Mouse (Mus musculus): ENCODE results near the gene Ybx2.

Gene Ybx2

GRCm38 (mm10) chr11:69920266-69921031 lies 15.1 kb upstream of the Ybx2 start:
- POLR2A ChIA-PET = interaction anchor here (0.6 to 14.2 kb wide), 162 partner anchors 8 to 853 kb away, joined by 3 to 353 read pairs (median 6); partner anchors contain the start of genes Nlgn2 (in 4 of the 4), Tmem256 (in 4 of the 4), Ybx2 (in 4 of the 4) and 2810408A11Rik (in 3 of the 4)
- CTCF ChIA-PET = interaction anchor here (0.5 to 5.3 kb wide), 18 partner anchors 12 to 709 kb away, joined by 3 to 40 read pairs (median 4); partner anchors contain the start of genes Slc2a4 (in 2 of the 4), Ybx2 (in 2 of the 4), Acadvl (in 1 of the 4) and Tmem95 (in 1 of the 4)

- ChIA-PET POLR2A (interaction anchor here (0.5 to 14.2 kb wide), 198 partner anchors 8 to 857 kb away, joined by 3 to 353 read pairs (median 5); partner anchors contain the start of genes Nlgn2 (in 4 of the 4), Tmem256 (in 4 of the 4), Ybx2 (in 4 of the 4) and 2810408A11Rik (in 3 of the 4)), CTCF (interaction anchor here (0.6 to 5.3 kb wide), 31 partner anchors 11 to 1848 kb away, joined by 3 to 40 read pairs (median 3); partner anchors contain the start of genes Slc2a4 (in 2 of the 4), Tmem95 (in 2 of the 4), Ybx2 (in 2 of the 4) and Acadvl (in 1 of the 4))
These were observed 14.2 kb upstream of the Ybx2 start, which contains the start of gene Eif5a for GRCm38 (mm10) chr11:69921114-69922011. Gene Eif5a, minus strand, starts transcription at chr11:69921958.

- ChIA-PET POLR2A (interaction anchor here (0.6 to 14.2 kb wide), 124 partner anchors 9 to 849 kb away, joined by 3 to 353 read pairs (median 7); partner anchors contain the start of genes Ybx2 (in 4 of the 4), 2810408A11Rik (in 3 of the 4), Ctdnep1 (in 3 of the 4) and Dvl2 (in 3 of the 4)), CTCF (interaction anchor here (0.6 to 5.3 kb wide), 18 partner anchors 12 to 1848 kb away, joined by 3 to 40 read pairs (median 4); partner anchors contain the start of genes Slc2a4 (in 2 of the 4), Ybx2 (in 2 of the 4), Kctd11 (in 1 of the 4) and Tmem95 (in 1 of the 4))
These were observed 13.4 kb upstream of the Ybx2 start for GRCm38 (mm10) chr11:69922012-69922756.

- ChIA-PET CTCF (interaction anchor here in 3 of 4 experiments (0.7 to 5.3 kb wide), 6 partner anchors 11 to 191 kb away, joined by 5 to 40 read pairs (median 6); partner anchors contain the start of genes Slc2a4 (in 1 of the 3), Tmem95 (in 1 of the 3) and Ybx2 (in 1 of the 3)), POLR2A (interaction anchor here in 3 of 4 experiments (1.2 to 14.2 kb wide), 17 partner anchors 13 to 200 kb away, joined by 3 to 353 read pairs (median 18); partner anchors contain the start of genes Slc2a4 (in 3 of the 3), 2810408A11Rik (in 2 of the 3), Neurl4 (in 2 of the 3) and Tmem95 (in 2 of the 3))
These were observed 12.8 kb upstream of the Ybx2 start for GRCm38 (mm10) chr11:69922796-69923195.

- CTCF ChIA-PET = interaction anchor here in 3 of 4 experiments (0.6 to 1.1 kb wide), 5 partner anchors 21 to 583 kb away, joined by 3 to 6 read pairs (median 3); partner anchors contain the start of gene Slc2a4 (in 2 of the 3)
These were observed 8.1 kb upstream of the Ybx2 start for GRCm38 (mm10) chr11:69927501-69927900.

GRCm38 (mm10) chr11:69929712-69930111 lies 5.9 kb upstream of the Ybx2 start:
- POLR2A ChIA-PET = no interaction called here
- CTCF ChIA-PET = interaction anchor here in 1 of 4 experiments (0.6 kb wide), 1 partner anchor 576 kb away, joined by 8 read pairs; no protein-coding TSS in a partner anchor

More at GRCm38 (mm10) chr11:69927501-69927900, 8.1 kb upstream of the Ybx2 start:
- POLR2A ChIA-PET = interaction anchor here in 2 of 4 experiments (0.6 to 1.8 kb wide), 4 partner anchors 12 to 94 kb away, joined by 3 to 9 read pairs (median 4); no protein-coding TSS in a partner anchor

- ChIA-PET CTCF (interaction anchor here in 3 of 4 experiments (0.6 to 11.3 kb wide), 3 partner anchors 18 to 576 kb away, joined by 6 to 378 read pairs (median 8); partner anchors contain the start of gene Slc2a4 (in 1 of the 3)), POLR2A (interaction anchor here in 2 of 4 experiments (0.7 to 19.7 kb wide), 4 partner anchors 9 to 79 kb away, joined by 3 to 350 read pairs (median 6); partner anchors contain the start of genes Eif5a (in 2 of the 2), Gps2 (in 1 of the 2) and Slc2a4 (in 1 of the 2))
These were observed 5.4 kb upstream of the Ybx2 start for GRCm38 (mm10) chr11:69930176-69930575.

GRCm38 (mm10) chr11:69930967-69931537 lies 4.5 kb upstream of the Ybx2 start:
- ChIA-PET CTCF (interaction anchor here (1.1 to 11.3 kb wide), 6 partner anchors 18 to 48 kb away, joined by 3 to 378 read pairs (median 4); partner anchors contain the start of gene Slc2a4 (in 2 of the 4)), POLR2A (interaction anchor here in 3 of 4 experiments (0.6 to 19.7 kb wide), 9 partner anchors 10 to 172 kb away, joined by 3 to 350 read pairs (median 3); partner anchors contain the start of genes Eif5a (in 2 of the 3), Dvl2 (in 1 of the 3), Gps2 (in 1 of the 3) and Slc2a4 (in 1 of the 3))

GRCm38 (mm10) chr11:69931769-69932168 lies 3.8 kb upstream of the Ybx2 start:
- CTCF ChIA-PET = interaction anchor here (0.8 to 11.3 kb wide), 10 partner anchors 17 to 68 kb away, joined by 3 to 378 read pairs (median 4); partner anchors contain the start of genes Slc2a4 (in 2 of the 4), 2810408A11Rik (in 1 of the 4), Dvl2 (in 1 of the 4) and Neurl4 (in 1 of the 4)
- POLR2A ChIA-PET = interaction anchor here in 2 of 4 experiments (0.5 to 19.7 kb wide), 9 partner anchors 11 to 487 kb away, joined by 3 to 350 read pairs (median 3); partner anchors contain the start of genes Eif5a (in 2 of the 2), Dvl2 (in 1 of the 2), Gps2 (in 1 of the 2) and Slc2a4 (in 1 of the 2)

- ChIA-PET POLR2A (interaction anchor here in 2 of 4 experiments (0.5 to 19.7 kb wide), 9 partner anchors 10 to 487 kb away, joined by 3 to 350 read pairs (median 8); partner anchors contain the start of genes Eif5a (in 2 of the 2), Slc2a4 (in 2 of the 2), Dvl2 (in 1 of the 2) and Gps2 (in 1 of the 2)), CTCF (interaction anchor here in 3 of 4 experiments (0.7 to 11.3 kb wide), 9 partner anchors 10 to 68 kb away, joined by 3 to 378 read pairs (median 5); partner anchors contain the start of genes Slc2a4 (in 2 of the 3), 2810408A11Rik (in 1 of the 3), Dvl2 (in 1 of the 3) and Eif5a (in 1 of the 3))
These were observed 3.3 kb upstream of the Ybx2 start for GRCm38 (mm10) chr11:69932254-69932653.

GRCm38 (mm10) chr11:69933066-69933465 lies 2.5 kb upstream of the Ybx2 start:
- POLR2A ChIA-PET = interaction anchor here (0.6 to 19.7 kb wide), 10 partner anchors 11 to 280 kb away, joined by 3 to 350 read pairs (median 16); partner anchors contain the start of genes Eif5a (in 4 of the 4), Slc2a4 (in 2 of the 4), Cldn7 (in 1 of the 4) and Gps2 (in 1 of the 4)

GRCm38 (mm10) chr11:69934169-69934568 lies 1.4 kb upstream of the Ybx2 start:
- POLR2A ChIA-PET = interaction anchor here (0.5 to 19.7 kb wide), 46 partner anchors 12 to 279 kb away, joined by 3 to 350 read pairs (median 4); partner anchors contain the start of genes Eif5a (in 4 of the 4), Slc2a4 (in 3 of the 4), Ctdnep1 (in 2 of the 4) and 2810408A11Rik (in 1 of the 4)

More at GRCm38 (mm10) chr11:69933066-69933465, 2.5 kb upstream of the Ybx2 start:
- CTCF ChIA-PET = interaction anchor here (0.6 to 11.3 kb wide), 33 partner anchors 7 to 405 kb away, joined by 3 to 378 read pairs (median 5); partner anchors contain the start of genes Slc2a4 (in 4 of the 4), Eif5a (in 2 of the 4), Tmem95 (in 2 of the 4) and Acadvl (in 1 of the 4)

GRCm38 (mm10) chr11:69934681-69935080 lies 915 bp upstream of the Ybx2 start:
- ChIA-PET POLR2A (interaction anchor here (0.7 to 19.7 kb wide), 52 partner anchors 11 to 278 kb away, joined by 3 to 350 read pairs (median 4); partner anchors contain the start of genes Eif5a (in 4 of the 4), Slc2a4 (in 3 of the 4), Ctdnep1 (in 2 of the 4) and Dvl2 (in 2 of the 4)), CTCF (interaction anchor here (0.5 to 11.3 kb wide), 89 partner anchors 9 to 515 kb away, joined by 3 to 378 read pairs (median 5); partner anchors contain the start of genes Slc2a4 (in 4 of the 4), Eif5a (in 3 of the 4), Elp5 (in 3 of the 4) and Slc16a11 (in 3 of the 4))

More at GRCm38 (mm10) chr11:69934169-69934568, 1.4 kb upstream of the Ybx2 start:
- CTCF ChIA-PET = interaction anchor here (0.5 to 11.3 kb wide), 110 partner anchors 8 to 515 kb away, joined by 3 to 378 read pairs (median 4); partner anchors contain the start of genes Slc2a4 (in 4 of the 4), Eif5a (in 3 of the 4), Elp5 (in 3 of the 4) and Cldn7 (in 2 of the 4)

GRCm38 (mm10) chr11:69936156-69936555 lies 560 bp downstream of the Ybx2 start:
- POLR2A ChIA-PET = interaction anchor here (0.6 to 19.7 kb wide), 34 partner anchors 9 to 496 kb away, joined by 3 to 350 read pairs (median 6); partner anchors contain the start of genes Eif5a (in 4 of the 4), Slc2a4 (in 3 of the 4), 2810408A11Rik (in 2 of the 4) and Ctdnep1 (in 2 of the 4)
- CTCF ChIA-PET = interaction anchor here (0.6 to 11.3 kb wide), 14 partner anchors 9 to 636 kb away, joined by 3 to 378 read pairs (median 18); partner anchors contain the start of genes Slc2a4 (in 4 of the 4), Cldn7 (in 2 of the 4) and Eif5a (in 1 of the 4)

Measured in embryonic stem cell, embryonic (primary cell).